Mouse (Mus musculus) limb, embryonic 12.5 days (tissue): ENCODE data around the gene A26c2. TPM values are rescaled to one million over a fixed set of nuclear protein-coding genes. Genes with fewer than 3 reads are reported as not detected.

Source experiments
- ATAC-seq: fragments of 200-750 bp; cut with Nextera tagmentation; 2 replicates; pipeline ENCODE4 v1.8.0; 2017; ENCODE audit warnings: low read depth, moderate TSS enrichment; ENCODE audit not compliant: insufficient number of reproducible peaks, insufficient read depth, low FRiP score, low TSS enrichment
- H3K27ac ChIP-seq: fragments of 300-500 bp; sonication (generic); 2 replicates; pipeline ENCODE4 v1.5.1; 2016; ENCODE audit warnings: mild to moderate bottlenecking, moderate library complexity
- H3K27me3 ChIP-seq: fragments of 300-500 bp; sonication (generic); 2 replicates; pipeline ENCODE4 v1.6.1; 2016; ENCODE audit warnings: mild to moderate bottlenecking, moderate library complexity
- H3K36me3 ChIP-seq: fragments of 300-500 bp; sonication (generic); 2 replicates; pipeline ENCODE4 v1.6.1; 2016; ENCODE audit warnings: mild to moderate bottlenecking, moderate library complexity
- H3K4me1 ChIP-seq: fragments of 300-500 bp; sonication (generic); replicated peaks from 2 replicates; pipeline ENCODE4 v1.6.1; 2016
- H3K4me2 ChIP-seq: fragments of 300-500 bp; sonication (generic); 2 replicates; pipeline ENCODE4 v1.6.1; 2016; ENCODE audit warnings: mild to moderate bottlenecking, moderate library complexity
- H3K4me3 ChIP-seq: fragments of 300-500 bp; sonication (generic); replicated peaks from 2 replicates; pipeline ENCODE4 v1.5.1; 2016; ENCODE audit warnings: mild to moderate bottlenecking
- H3K9ac ChIP-seq: fragments of 300-500 bp; sonication (generic); replicated peaks from 2 replicates; pipeline ENCODE4 v1.6.1; 2016; ENCODE audit warnings: mild to moderate bottlenecking, moderate library complexity
- H3K9me3 ChIP-seq: fragments of 300-500 bp; sonication (generic); 2 replicates; pipeline ENCODE4 v1.6.1; 2016; ENCODE audit warnings: mild to moderate bottlenecking, moderate library complexity
- WGBS: fragments of 180-500 bp; shearing (Covaris S2); methylation state at CpG from one replicate; pipeline ENCODE4 v1.1.7; 2016; 5-methylcytosine and 5-hydroxymethylcytosine counted together
- polyA plus RNA-seq: library from polyadenylated mRNA; unstranded; fragments of >200 nt; fragmentation: Nextera tagmentation; extraction: Ambion mirVana; gene quantifications from 2 replicates; pipeline ENCODE4 v1.2.1, GENCODE M21; 2016

The A26c2 gene
- not detected in 2 replicates for polyA plus RNA-seq

DNA sequence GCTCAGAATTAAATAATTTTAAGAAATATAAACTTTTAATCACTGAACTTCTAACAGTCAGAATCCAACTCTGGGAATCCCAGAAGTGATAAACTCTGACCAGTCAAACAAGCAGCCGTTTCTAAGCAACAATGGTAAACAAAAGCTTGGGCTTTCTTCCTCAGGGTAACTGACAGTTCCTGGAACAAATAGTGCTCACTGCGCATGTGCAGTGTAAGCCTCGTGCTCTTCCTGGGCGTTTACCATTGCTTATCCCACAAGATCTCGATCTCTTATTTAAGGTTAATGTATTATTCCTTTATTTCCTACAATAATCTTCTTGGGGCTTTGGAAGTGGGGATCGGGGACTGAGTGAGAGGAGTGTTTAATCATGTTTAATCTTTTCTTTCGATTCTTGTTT is at the start of gene A26c2:
Gene A26c2 (minus strand): TSS at position 101 of the 400 bp plus-strand sequence.
- H3K27ac ChIP-seq, result no peak within 1 kb of the TSS
- H3K4me1 ChIP-seq, result no peaks in the 10 kb centered on the region
- ATAC-seq, result no peak
- no peak within 1 kb of the TSS for H3K4me3 ChIP-seq
- H3K27me3 ChIP-seq, result no peaks in the 10 kb centered on the region
- no peak within 1 kb of the TSS for H3K4me2 ChIP-seq
- WGBS, result 76% methylated on average over 7 of the region's 7 CpGs
- H3K9ac ChIP-seq, result no peak within 1 kb of the TSS
- H3K36me3 ChIP-seq, result no peaks in the 10 kb centered on the region
- H3K9me3 ChIP-seq, result peaks cover 10% of the 10 kb centered on the region; the same call in 1 of the 2 replicates

GRCm38 (mm10) chr7:62851471-62851870 is 28.0 kb upstream of the A26c2 start:
- Histone ChIP-seq H3K9me3 (peaks cover 14% of the 10 kb centered on the region), H3K27me3 (no peaks in the 10 kb centered on the region), H3K4me1 (no peaks in the 10 kb centered on the region), H3K4me2 (no peak overlapping the region), H3K27ac (no peak overlapping the region), H3K9ac (no peak overlapping the region), H3K4me3 (no peak overlapping the region), H3K36me3 (no peaks in the 10 kb centered on the region)
- no peak for ATAC-seq
